ENCODE assay signal across 23 mouse cellular contexts in genomic region chr16:38591506-38591905, GRCm38 (mm10). TPM values are rescaled to one million over a fixed set of nuclear protein-coding genes. Genes with fewer than 3 reads are reported as not detected.
DNase-seq lines count a peak whose midpoint lies in the region; ATAC-seq and TF ChIP-seq lines count a peak whose summit lies in the region.
"Had no signal": no experiment of that assay in that cellular context is flagged by ENCODE, and none has a peak within 500 bp of the region (broad histone marks: within the 10 kb centered on the region; RNA-seq: fewer than 3 reads in every experiment).

No protein-coding gene starts in this region.

- no peak for DNase-seq in gastrocnemius, adult 2 months
- DNase-seq in gastrocnemius, postnatal 10 days = no peak
- no peak for DNase-seq in heart, postnatal 0 days (ENCODE audit: low spot score)
- DNase-seq in heart, postnatal 10 days = no peak
- no peak for DNase-seq in lung, embryonic 14.5 days
- DNase-seq in lung, postnatal 10 days = no peak
- DNase-seq in stomach, postnatal 0 days (ENCODE audit: low spot score) = no peak
- no peak for DNase-seq in cerebellum, postnatal 25 days
- DNase-seq: adrenal gland, adult 2 months; cerebellum, adult 18-20 months; cerebellum, postnatal 14 days; embryo, embryonic 11 days; gastrocnemius, postnatal 14 days; liver; lung, postnatal 36 days; midbrain, embryonic 14.5 days; right cerebral cortex, postnatal 14 days had no signal

- peak; percentile 4; the same call in 1 of the 2 replicates for TF ChIP-seq CTCF in gastrocnemius, adult 2 months (IDR thresholded peaks at IDR 0.05)
- TF ChIP-seq CTCF in heart, postnatal 0 days (IDR thresholded peaks at IDR 0.05; ENCODE audit: low read depth) = peak; percentile 20; the same call in 1 of the 2 replicates
- 0 out of 2 replicates have a peak, but pooled peaks have one; percentile 6 for TF ChIP-seq CTCF in lung, embryonic 14.5 days (IDR thresholded peaks at IDR 0.05; ENCODE audit: low read depth)
- TF ChIP-seq CTCF in stomach, postnatal 0 days (IDR thresholded peaks at IDR 0.05; ENCODE audit: low read depth) = 0 out of 2 replicates have a peak, but pooled peaks have one; percentile 2

- TF ChIP-seq EP300 in heart, postnatal 0 days (IDR thresholded peaks at IDR 0.05; ENCODE audit: low read depth) = no peak
- no peak for TF ChIP-seq EP300 in stomach, postnatal 0 days (optimal IDR thresholded peaks at IDR 0.05)

- ATAC-seq in heart, postnatal 0 days (ENCODE audit: insufficient read depth, low read depth) = no peak
- no peak for ATAC-seq in lung, embryonic 14.5 days (ENCODE audit: insufficient read depth)
- ATAC-seq in stomach, postnatal 0 days (ENCODE audit: low FRiP score, low TSS enrichment) = no peak

- H3K4me3 ChIP-seq in gastrocnemius, adult 2 months = no peak overlapping the region; the same call in 1 of the 2 replicates
- no peak overlapping the region for H3K4me3 ChIP-seq in heart, postnatal 0 days (ENCODE audit: low read depth, low read length)
- H3K4me3 ChIP-seq in lung, embryonic 14.5 days (ENCODE audit: low read depth, low read length) = no peak overlapping the region
- H3K4me3 ChIP-seq in stomach, postnatal 0 days (ENCODE audit: low read depth, low read length) = no peak overlapping the region
- H3K4me3 ChIP-seq: forebrain, embryonic 13.5 days; hindbrain, embryonic 15.5 days; kidney, embryonic 15.5 days; limb, embryonic 10.5 days; megakaryocyte, embryonic 14.5 days; neural tube, embryonic 12.5 days had no signal

- no peak overlapping the region for H3K4me2 ChIP-seq in heart, postnatal 0 days (ENCODE audit: low read depth, low read length)
- H3K4me2 ChIP-seq in lung, embryonic 14.5 days = no peak overlapping the region
- H3K4me2 ChIP-seq in stomach, postnatal 0 days (replicated peaks; ENCODE audit: low read depth) = no peak overlapping the region
- H3K4me2 ChIP-seq: forebrain, embryonic 13.5 days; hindbrain, embryonic 15.5 days; kidney, embryonic 15.5 days; neural tube, embryonic 12.5 days had no signal

- H3K9me3 ChIP-seq in heart, postnatal 0 days (replicated peaks; ENCODE audit: control insufficient read depth, low read length) = no peaks in the 10 kb centered on the region
- H3K9me3 ChIP-seq in lung, embryonic 14.5 days (ENCODE audit: low read depth, low read length) = no peaks in the 10 kb centered on the region
- no peaks in the 10 kb centered on the region for H3K9me3 ChIP-seq in stomach, postnatal 0 days (ENCODE audit: control insufficient read depth, low read length)
- H3K9me3 ChIP-seq: forebrain, embryonic 13.5 days; hindbrain, embryonic 15.5 days; kidney, embryonic 15.5 days; limb, embryonic 10.5 days; megakaryocyte, embryonic 14.5 days; neural tube, embryonic 12.5 days had no signal

- H3K27me3 ChIP-seq in heart, postnatal 0 days (ENCODE audit: control insufficient read depth, insufficient read depth, low read length) = no peaks in the 10 kb centered on the region
- no peaks in the 10 kb centered on the region for H3K27me3 ChIP-seq in lung, embryonic 14.5 days (ENCODE audit: insufficient read depth, low read length)
- no peaks in the 10 kb centered on the region for H3K27me3 ChIP-seq in stomach, postnatal 0 days (ENCODE audit: control insufficient read depth, insufficient read depth, low read length)
- H3K27me3 ChIP-seq: forebrain, embryonic 13.5 days; hindbrain, embryonic 15.5 days; kidney, embryonic 15.5 days; megakaryocyte, embryonic 14.5 days; neural tube, embryonic 12.5 days had no signal

- peak overlapping the region; percentile 78 for H3K27ac ChIP-seq in gastrocnemius, adult 2 months
- H3K27ac ChIP-seq in heart, postnatal 0 days (ENCODE audit: low read depth) = no peak overlapping the region
- no peak overlapping the region for H3K27ac ChIP-seq in lung, embryonic 14.5 days (ENCODE audit: low read depth)
- H3K27ac ChIP-seq in stomach, postnatal 0 days (replicated peaks) = no peak overlapping the region
- H3K27ac ChIP-seq: forebrain, embryonic 13.5 days; hindbrain, embryonic 15.5 days; kidney, embryonic 15.5 days; limb, embryonic 10.5 days; neural tube, embryonic 12.5 days had no signal

- intact Hi-C loops in gastrocnemius, adult 2 months (cut with DNase I) = no loop called here
- intact Hi-C loops in heart, postnatal 10 days (cut with DNase I) = no loop called here

- peaks cover 56% of the 10 kb centered on the region for H3K36me3 ChIP-seq in heart, postnatal 0 days (replicated peaks; ENCODE audit: control insufficient read depth, insufficient read depth, low read length)
- H3K36me3 ChIP-seq in lung, embryonic 14.5 days (ENCODE audit: insufficient read depth) = peaks cover 57% of the 10 kb centered on the region
- peaks cover 20% of the 10 kb centered on the region for H3K36me3 ChIP-seq in stomach, postnatal 0 days (ENCODE audit: control insufficient read depth, insufficient read depth, low read length)

- no peak overlapping the region for H3K9ac ChIP-seq in heart, postnatal 0 days (replicated peaks; ENCODE audit: low read depth, low read length)
- H3K9ac ChIP-seq in lung, embryonic 14.5 days = no peak overlapping the region
- no peak overlapping the region for H3K9ac ChIP-seq in stomach, postnatal 0 days (ENCODE audit: low read length)
- H3K9ac ChIP-seq: forebrain, embryonic 13.5 days; hindbrain, embryonic 15.5 days; kidney, embryonic 15.5 days; neural tube, embryonic 12.5 days had no signal

- no peaks in the 10 kb centered on the region; the same call in 1 of the 2 replicates for H3K4me1 ChIP-seq in heart, postnatal 0 days (ENCODE audit: control insufficient read depth, insufficient read depth)
- H3K4me1 ChIP-seq in lung, embryonic 14.5 days (ENCODE audit: insufficient read depth) = no peaks in the 10 kb centered on the region
- H3K4me1 ChIP-seq in stomach, postnatal 0 days (replicated peaks; ENCODE audit: control insufficient read depth, insufficient read depth) = no peaks in the 10 kb centered on the region
- H3K4me1 ChIP-seq: forebrain, embryonic 13.5 days; hindbrain, embryonic 15.5 days; kidney, embryonic 15.5 days; limb, embryonic 10.5 days; megakaryocyte, embryonic 14.5 days; neural tube, embryonic 12.5 days had no signal

- 43% methylated on average over 3 of the region's 3 CpGs for WGBS in heart, postnatal 0 days
- 83% methylated on average over 3 of the region's 3 CpGs for WGBS in lung, embryonic 14.5 days
- WGBS in stomach, postnatal 0 days = 75% methylated on average over 3 of the region's 3 CpGs

RNA-seq across cellular contexts. Expression of gene Tmem39a, which starts 33.0 kb away (rescaled TPM):
- 10 to 100 TPM; 17.4 to 20.7 TPM for total RNA-seq in gastrocnemius, adult 2 months (2021)
- total RNA-seq in gastrocnemius, postnatal 10 days (2021) = 10 to 100 TPM; 22.9 to 35.5 TPM
- 11.7 and 28.7 TPM in 2 replicates for total RNA-seq in heart, postnatal 0 days (2014; rRNA removed; ENCODE audit: low replicate concordance)
- polyA plus RNA-seq in heart, postnatal 0 days (2015; fragmentation: Nextera tagmentation; extraction: Ambion mirVana) = 23.3 and 23.8 TPM in 2 replicates
- total RNA-seq in heart, postnatal 10 days (2021) = 10 to 100 TPM; 24.2 to 30.8 TPM
- polyA plus RNA-seq in lung, embryonic 14.5 days (2014; fragmentation: Nextera tagmentation; extraction: Ambion mirVana) = 117 and 128 TPM in 2 replicates
- 44.6 and 48.9 TPM in 2 replicates for polyA plus RNA-seq in stomach, postnatal 0 days (2015; fragmentation: Nextera tagmentation; extraction: Ambion mirVana)

RNA-seq across cellular contexts. Expression of gene Poglut1, which starts 41.4 kb away (rescaled TPM):
- total RNA-seq in gastrocnemius, adult 2 months (2021) = 1 to 10 TPM; 8.5 TPM
- total RNA-seq in gastrocnemius, postnatal 10 days (2021) = 10 to 100 TPM in 1 of 2 experiments, 1 to 10 TPM in 1; 9.3 to 12.1 TPM
- total RNA-seq in heart, postnatal 0 days (2014; rRNA removed; ENCODE audit: low replicate concordance) = 17.6 and 20.5 TPM in 2 replicates
- 13.3 and 13.8 TPM in 2 replicates for polyA plus RNA-seq in heart, postnatal 0 days (2015; fragmentation: Nextera tagmentation; extraction: Ambion mirVana)
- total RNA-seq in heart, postnatal 10 days (2021) = 10 to 100 TPM; 14.0 to 15.5 TPM
- 61.2 and 63.4 TPM in 2 replicates for polyA plus RNA-seq in lung, embryonic 14.5 days (2014; fragmentation: Nextera tagmentation; extraction: Ambion mirVana)
- 16.0 and 16.3 TPM in 2 replicates for polyA plus RNA-seq in stomach, postnatal 0 days (2015; fragmentation: Nextera tagmentation; extraction: Ambion mirVana)
